Mouse (Mus musculus) hindbrain, embryonic 16.5 days (tissue): ENCODE measurements at regions not wholly inside any gene's neighbourhood (a gene's known extent, or its start where the extent isn't known, plus 50 kb on each side); places are given as distances from the start of the nearest gene placed in this dataset.

Experiments used
- ATAC-seq: fragments of 200-750 bp; cut with Nextera tagmentation; 2 replicates; pipeline ENCODE4 v1.8.0; 2017; ENCODE audit warnings: moderate TSS enrichment, moderate library complexity
- H3K27ac ChIP-seq: fragments of 300-500 bp; sonication (generic); 2 replicates; pipeline ENCODE4 v1.5.1; 2014; ENCODE audit warnings: low read depth, mild to moderate bottlenecking, control low read depth, low read length, moderate library complexity
- H3K27me3 ChIP-seq: fragments of 300-500 bp; sonication (generic); replicated peaks from 2 replicates; pipeline ENCODE4 v1.6.1; 2014; ENCODE audit warnings: low read length; ENCODE audit not compliant: control insufficient read depth, insufficient read depth
- H3K36me3 ChIP-seq: fragments of 300-500 bp; sonication (generic); 2 replicates; pipeline ENCODE4 v1.6.1; 2014; ENCODE audit warnings: mild to moderate bottlenecking, low read length, moderate library complexity, mixed read lengths; ENCODE audit not compliant: control insufficient read depth, insufficient read depth
- H3K4me1 ChIP-seq: fragments of 300-500 bp; sonication (generic); 2 replicates; pipeline ENCODE4 v1.6.1; 2014; ENCODE audit warnings: low read depth, low read length; ENCODE audit not compliant: control insufficient read depth, insufficient read depth
- H3K4me2 ChIP-seq: fragments of 300-500 bp; sonication (generic); 2 replicates; pipeline ENCODE4 v1.6.1; 2014; ENCODE audit warnings: mild to moderate bottlenecking, low read length, control low read depth, moderate library complexity
- H3K4me3 ChIP-seq: fragments of 300-500 bp; sonication (generic); 2 replicates; pipeline ENCODE4 v1.5.1; 2014; ENCODE audit warnings: mild to moderate bottlenecking, low read length, control low read depth, moderate library complexity
- H3K9ac ChIP-seq: fragments of 300-500 bp; sonication (generic); 2 replicates; pipeline ENCODE4 v1.6.1; 2014; ENCODE audit warnings: low read depth, mild to moderate bottlenecking, control low read depth, low read length, moderate library complexity
- H3K9me3 ChIP-seq: fragments of 300-500 bp; sonication (generic); 2 replicates; pipeline ENCODE4 v1.6.1; 2014; ENCODE audit warnings: mild to moderate bottlenecking, low read length, moderate library complexity; ENCODE audit not compliant: control insufficient read depth
- WGBS: fragments of 180-500 bp; shearing (Covaris S2); extraction: QIAGEN DNeasy Blood & Tissue Kit; methylation state at CpG from one replicate; pipeline ENCODE4 v1.1.7; 2014; 5-methylcytosine and 5-hydroxymethylcytosine counted together

DNA sequence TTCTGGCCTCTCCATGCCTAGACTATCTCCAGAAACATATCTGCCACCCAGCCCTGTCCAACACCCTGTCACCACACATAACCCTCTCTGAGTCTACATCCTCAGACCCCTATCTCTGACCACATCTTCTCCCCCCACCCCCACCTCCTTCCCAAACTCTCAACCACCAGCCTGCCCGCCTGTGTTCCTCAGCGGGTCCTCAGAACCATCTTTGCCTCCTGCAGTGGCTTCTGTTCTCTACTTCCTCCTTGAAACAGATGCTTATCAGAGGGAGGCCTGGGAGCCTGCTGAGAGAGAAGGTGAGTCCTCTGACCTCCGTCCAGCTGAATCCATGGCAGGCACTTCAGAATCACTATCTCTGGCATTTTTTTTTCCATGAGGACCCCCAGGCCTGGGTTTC is 307.4 kb upstream of the Dio3 start:
- no peak for ATAC-seq
- WGBS = 55% methylated on average over 3 of the region's 3 CpGs
- Histone ChIP-seq H3K4me2 (no peak overlapping the region), H3K9ac (no peak overlapping the region), H3K4me3 (no peak overlapping the region), H3K27me3 (no peaks in the 10 kb centered on the region), H3K27ac (no peak overlapping the region), H3K4me1 (no peaks in the 10 kb centered on the region), H3K36me3 (no peaks in the 10 kb centered on the region), H3K9me3 (no peaks in the 10 kb centered on the region)

DNA sequence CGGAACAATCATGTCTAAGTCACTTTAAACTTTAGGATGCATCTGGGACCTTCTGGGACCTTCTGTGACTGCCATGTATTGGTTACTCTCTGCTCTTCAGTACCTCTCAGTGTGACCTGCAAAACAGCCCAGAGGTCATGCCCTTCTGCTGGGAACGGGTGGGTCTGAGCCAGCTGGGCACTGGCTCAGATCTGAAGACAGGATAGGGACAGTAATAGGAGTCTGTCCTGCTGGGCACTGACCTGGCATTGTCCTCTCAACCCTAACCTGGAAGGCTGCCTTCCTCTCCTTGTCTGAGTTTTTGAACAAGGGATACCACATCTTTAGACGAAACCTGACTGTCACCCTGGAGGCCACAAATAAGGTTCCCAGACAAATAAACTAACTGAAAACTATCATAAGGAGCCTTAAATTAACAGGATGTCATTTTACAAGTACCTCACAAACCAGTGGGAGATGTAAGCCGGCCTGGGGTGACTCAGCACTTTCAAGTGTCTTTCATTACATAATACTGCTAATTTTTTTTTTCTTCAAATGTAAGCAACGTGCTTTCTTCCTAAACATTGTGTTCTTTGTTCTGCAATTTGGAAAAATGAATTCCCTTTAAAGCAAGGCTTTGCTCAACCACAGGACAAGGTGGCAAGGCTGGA is 306.4 kb upstream of the Dio3 start:
- H3K4me3 ChIP-seq = no peak overlapping the region
- no peak overlapping the region for H3K9ac ChIP-seq
- no peak overlapping the region for H3K4me2 ChIP-seq
- no peak overlapping the region for H3K27ac ChIP-seq
- no peaks in the 10 kb centered on the region for H3K27me3 ChIP-seq
- H3K36me3 ChIP-seq = no peaks in the 10 kb centered on the region
- H3K4me1 ChIP-seq = no peaks in the 10 kb centered on the region
- ATAC-seq = no peak
- H3K9me3 ChIP-seq = no peaks in the 10 kb centered on the region
- WGBS = 77% methylated on average over 5 of the region's 5 CpGs

DNA sequence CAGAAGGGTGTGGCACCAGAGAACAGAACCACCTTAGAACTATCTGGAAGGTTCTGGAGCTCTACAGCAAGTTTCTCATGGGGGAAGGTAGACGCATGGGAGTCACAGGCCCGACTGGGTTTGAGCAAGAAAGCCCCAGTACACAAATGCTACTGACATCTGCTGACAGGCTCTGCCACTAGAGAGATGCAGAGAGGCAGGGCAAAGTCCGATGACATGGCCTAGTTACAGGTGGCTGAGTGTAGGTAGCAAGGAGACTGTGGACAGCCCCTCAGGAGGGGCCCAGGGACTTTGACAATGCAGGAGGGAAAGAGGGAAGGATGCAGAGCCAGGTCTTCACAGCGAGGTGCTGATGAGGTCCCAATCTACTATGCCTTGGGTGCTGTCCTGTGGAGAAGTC is 305.3 kb upstream of the Dio3 start:
- H3K36me3 ChIP-seq = no peaks in the 10 kb centered on the region
- H3K27me3 ChIP-seq = no peaks in the 10 kb centered on the region
- no peak overlapping the region for H3K9ac ChIP-seq
- no peaks in the 10 kb centered on the region for H3K4me1 ChIP-seq
- no peak overlapping the region for H3K4me3 ChIP-seq
- H3K27ac ChIP-seq = no peak overlapping the region
- WGBS = 83% methylated on average over 4 of the region's 4 CpGs
- ATAC-seq = no peak
- H3K9me3 ChIP-seq = no peaks in the 10 kb centered on the region
- H3K4me2 ChIP-seq = no peak overlapping the region

DNA sequence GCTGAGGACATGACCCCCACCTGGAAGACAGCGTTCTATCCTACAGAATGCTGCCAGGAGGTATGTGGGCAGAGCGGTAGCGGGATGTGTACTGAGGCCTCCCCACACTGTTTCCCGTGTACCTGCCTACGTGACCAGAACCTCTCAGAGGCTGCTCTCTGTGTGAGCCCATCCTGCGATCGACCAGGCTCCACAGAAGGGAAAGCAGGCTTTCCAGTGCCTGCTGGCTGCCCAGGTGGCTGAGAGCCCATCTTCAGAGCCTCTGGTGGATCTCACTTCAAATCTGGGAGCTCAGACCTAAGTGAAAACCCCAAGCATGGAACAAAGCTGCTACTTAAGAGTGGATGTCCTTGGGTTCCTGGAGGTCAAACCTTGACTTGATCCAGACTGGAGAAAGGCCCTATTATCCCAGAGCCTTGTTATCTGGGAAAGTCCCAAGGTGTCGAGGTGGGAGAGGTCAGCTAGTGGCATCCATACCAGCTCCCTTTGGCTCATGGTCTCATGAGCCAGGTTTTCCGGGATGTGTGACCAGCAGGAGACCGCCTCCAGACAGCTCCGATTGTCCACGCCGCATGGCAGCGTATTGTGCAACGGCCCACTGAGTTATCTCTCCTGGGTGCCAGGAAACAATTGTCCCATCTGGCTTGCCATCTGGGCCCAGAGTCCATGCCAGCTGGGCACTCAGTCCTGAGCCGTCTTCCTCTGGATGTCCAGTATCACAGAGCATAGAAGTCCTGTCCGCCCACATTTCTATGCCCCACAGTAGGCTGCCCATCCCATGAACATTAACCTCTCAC is 303.5 kb upstream of the Dio3 start:
- whole genome bisulfite sequencing = 57% methylated on average over 17 of the region's 17 CpGs

DNA sequence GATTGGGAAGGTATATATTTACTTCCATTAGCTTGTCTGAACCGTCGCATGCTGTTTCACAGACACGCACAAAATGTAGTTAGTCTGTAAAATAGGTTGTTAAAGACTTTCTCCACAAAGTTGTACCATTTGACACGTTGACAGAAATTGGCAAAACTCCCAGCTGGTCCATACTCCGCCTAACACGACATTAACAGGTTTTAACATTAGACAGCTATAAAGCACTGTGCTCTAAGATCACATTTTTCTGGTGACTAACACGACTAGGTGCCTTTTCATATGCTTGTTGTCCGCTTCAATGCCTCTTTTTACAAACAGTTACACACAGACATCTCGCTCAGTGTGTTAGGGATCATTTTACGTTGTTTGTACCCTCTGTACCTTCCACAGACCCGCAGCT is 294.2 kb upstream of the Dio3 start:
- Histone ChIP-seq H3K27ac (no peak overlapping the region), H3K4me3 (no peak overlapping the region), H3K4me2 (no peak overlapping the region), H3K36me3 (no peaks in the 10 kb centered on the region), H3K27me3 (no peaks in the 10 kb centered on the region), H3K9ac (no peak overlapping the region), H3K9me3 (no peaks in the 10 kb centered on the region), H3K4me1 (no peaks in the 10 kb centered on the region)
- ATAC-seq = no peak
- WGBS = 70% methylated on average over 11 of the region's 11 CpGs

More for the DNA sequence above, 303.5 kb upstream of the Dio3 start:
- Histone ChIP-seq H3K27ac (no peak overlapping the region), H3K9me3 (no peaks in the 10 kb centered on the region), H3K27me3 (no peaks in the 10 kb centered on the region), H3K4me2 (no peak overlapping the region), H3K36me3 (no peaks in the 10 kb centered on the region), H3K9ac (no peak overlapping the region), H3K4me3 (no peak overlapping the region), H3K4me1 (no peaks in the 10 kb centered on the region)
- ATAC-seq = peak; percentile 79

DNA sequence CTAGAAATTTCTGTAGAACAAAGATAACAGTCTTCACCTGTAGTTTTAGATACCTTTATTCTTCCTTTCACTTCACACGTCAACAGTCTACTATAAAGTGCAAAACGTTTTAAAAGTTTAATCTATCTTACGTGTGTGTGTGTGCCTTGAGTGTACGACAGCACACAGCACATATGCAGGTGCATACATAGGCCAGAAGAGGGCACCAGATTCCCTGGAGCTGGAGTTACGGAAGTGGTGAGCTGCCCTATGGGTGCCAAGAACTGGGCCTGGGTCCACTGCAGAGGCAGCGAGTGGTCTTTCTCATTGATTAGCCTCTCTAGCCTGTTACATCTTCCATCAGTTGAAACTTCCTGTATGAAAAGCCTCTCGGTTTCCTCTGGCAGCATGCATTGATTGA is 285.5 kb upstream of the Dio3 start:
- no peak overlapping the region for H3K9ac ChIP-seq
- H3K27ac ChIP-seq = no peak overlapping the region
- WGBS = 90% methylated on average over 7 of the region's 7 CpGs
- H3K9me3 ChIP-seq = peaks cover 7% of the 10 kb centered on the region
- H3K4me3 ChIP-seq = no peak overlapping the region
- H3K4me2 ChIP-seq = no peak overlapping the region
- H3K36me3 ChIP-seq = no peaks in the 10 kb centered on the region
- no peaks in the 10 kb centered on the region for H3K4me1 ChIP-seq
- no peak for ATAC-seq
- no peaks in the 10 kb centered on the region for H3K27me3 ChIP-seq

DNA sequence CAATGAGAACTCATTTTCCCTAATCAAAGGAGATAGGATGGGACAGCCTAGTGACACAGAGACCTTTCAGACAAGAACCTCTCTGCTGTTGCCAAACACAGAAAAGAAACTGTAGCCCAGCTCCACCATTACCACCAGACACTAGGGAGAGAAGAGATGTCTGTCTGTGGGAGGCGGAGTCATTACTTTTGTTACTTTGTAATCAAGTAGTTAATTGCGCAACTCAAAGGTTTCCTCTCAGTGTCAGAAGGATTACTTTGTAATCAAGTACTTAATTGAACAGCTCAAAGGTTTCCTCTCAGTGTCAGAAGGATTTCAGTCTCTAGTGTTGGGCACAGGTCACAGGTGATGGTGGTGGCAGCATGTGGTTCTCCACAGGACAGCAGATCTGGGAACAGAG is 276.2 kb upstream of the Dio3 start:
- Histone ChIP-seq H3K36me3 (no peaks in the 10 kb centered on the region), H3K9me3 (no peaks in the 10 kb centered on the region; the same call in 1 of the 2 replicates), H3K4me1 (no peaks in the 10 kb centered on the region), H3K9ac (no peak overlapping the region), H3K27ac (no peak overlapping the region), H3K4me3 (no peak overlapping the region), H3K27me3 (no peaks in the 10 kb centered on the region), H3K4me2 (no peak overlapping the region)
- WGBS = 84% methylated on average over 2 of the region's 2 CpGs
- ATAC-seq = no peak

DNA sequence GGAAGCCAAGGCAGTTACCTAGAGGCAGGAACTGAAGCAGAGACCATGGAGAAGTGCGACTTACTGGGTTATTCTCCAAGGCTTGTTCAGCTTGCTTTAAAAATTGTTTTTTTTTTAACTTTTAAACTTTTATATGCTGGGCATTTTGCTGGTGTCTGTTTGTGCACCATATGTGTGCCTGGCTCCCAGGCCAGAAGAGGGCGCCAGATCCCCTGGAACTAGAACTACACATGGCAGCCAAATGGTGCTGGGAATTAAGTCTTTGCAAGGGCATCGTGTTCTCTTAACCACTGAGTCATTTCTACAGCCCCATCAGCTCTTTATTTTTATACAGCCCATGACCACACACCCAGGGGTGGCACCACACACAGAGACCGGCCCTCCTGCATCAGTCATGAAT is 269.7 kb upstream of the Dio3 start:
- Histone ChIP-seq H3K4me1 (no peaks in the 10 kb centered on the region), H3K4me3 (no peak overlapping the region), H3K9ac (no peak overlapping the region), H3K27ac (no peak overlapping the region), H3K36me3 (no peaks in the 10 kb centered on the region), H3K4me2 (no peak overlapping the region), H3K9me3 (no peaks in the 10 kb centered on the region), H3K27me3 (no peaks in the 10 kb centered on the region; the same call in 1 of the 2 replicates)
- WGBS = 52% methylated on average over 4 of the region's 4 CpGs
- ATAC-seq = no peak

DNA sequence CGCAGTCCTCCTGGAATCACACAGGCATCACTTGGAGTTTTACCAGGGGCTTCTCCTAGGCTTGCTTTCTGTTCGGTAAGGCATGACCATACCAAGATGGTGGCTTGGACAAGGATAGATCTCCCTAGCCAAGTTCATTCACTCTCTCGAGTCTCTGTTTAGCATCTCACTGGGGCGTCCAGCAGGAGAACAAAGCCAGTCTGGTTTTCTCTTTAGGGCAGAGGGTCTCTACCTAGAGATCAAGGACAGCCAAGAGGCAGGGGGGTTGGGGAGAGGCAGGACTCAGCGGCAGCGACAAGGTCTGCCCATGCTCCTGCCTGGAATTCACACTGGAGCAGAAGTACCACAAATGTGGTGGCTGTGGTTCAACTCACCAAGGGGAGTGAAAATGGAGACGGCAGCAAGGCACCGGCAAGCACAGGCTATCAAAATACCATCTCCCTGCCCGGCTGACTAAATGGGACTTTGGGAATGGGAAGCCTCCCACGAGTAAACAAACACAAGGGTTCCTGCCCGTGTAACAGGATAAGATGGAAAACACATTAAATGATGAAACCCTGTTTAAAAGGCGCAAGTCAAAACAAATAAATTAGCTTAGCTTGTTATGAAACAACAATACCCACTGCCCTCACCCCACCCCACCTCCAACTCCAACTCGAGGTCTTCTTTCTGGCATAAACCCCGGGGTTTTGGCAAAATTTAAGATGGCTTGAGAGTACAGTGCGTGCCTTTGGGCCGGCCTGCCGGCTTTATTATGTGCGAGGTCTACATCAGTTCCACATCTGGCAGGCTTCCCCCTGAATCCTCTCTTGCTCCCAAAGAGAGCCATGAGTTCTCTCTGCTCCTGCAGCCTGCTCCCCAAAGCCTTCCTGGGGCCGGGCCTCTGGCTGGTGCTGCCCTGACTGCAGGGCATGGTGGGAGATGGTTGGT is 258.1 kb upstream of the Dio3 start:
- no peak for ATAC-seq
- Histone ChIP-seq H3K4me3 (no peak overlapping the region), H3K36me3 (no peaks in the 10 kb centered on the region), H3K4me1 (no peaks in the 10 kb centered on the region), H3K27me3 (no peaks in the 10 kb centered on the region), H3K9ac (no peak overlapping the region), H3K4me2 (no peak overlapping the region), H3K9me3 (0 out of 2 replicates have a peak, but pooled peaks cover 3% of the 10 kb centered on the region), H3K27ac (no peak overlapping the region)
- 65% methylated on average over 19 of the region's 19 CpGs for WGBS
